Mouse (Mus musculus) granulocyte monocyte progenitor cell, adult 5-6 weeks (primary cell): Measurements from ENCODE around the gene Nup210l. TPM values are rescaled to one million over a fixed set of nuclear protein-coding genes. Genes with fewer than 3 reads are reported as not detected.
"Not testable (repeated sequence)": the region's sequence is repeated elsewhere in the genome, so short reads cannot be mapped to it uniquely, and the experiment has no call there.

Experiments
- ATAC-seq: replicated peaks from 2 replicates; pipeline ENCODE4 v1.8.0; 2016; ENCODE audit warnings: mild to moderate bottlenecking, moderate TSS enrichment, inconsistent platforms; ENCODE audit not compliant: poor library complexity, severe bottlenecking
- total RNA-seq, 2 experiments: library from RNA; stranded (forward) in 1 of 2; stranded (reverse) in 1 of 2; fragments of 200-712, 200-1000 nt in 1 of 2; fragments of >200 nt in 1 of 2; fragmentation: Nextera tagmentation in 1 of 2; gene quantifications; 2 replicates each; pipeline ENCODE4 v1.2.3; 2014 to 2017

Gene Nup210l
- total RNA-seq, 2 experiments from 2014 or later: 0.28 to 0.31 TPM

DNA sequence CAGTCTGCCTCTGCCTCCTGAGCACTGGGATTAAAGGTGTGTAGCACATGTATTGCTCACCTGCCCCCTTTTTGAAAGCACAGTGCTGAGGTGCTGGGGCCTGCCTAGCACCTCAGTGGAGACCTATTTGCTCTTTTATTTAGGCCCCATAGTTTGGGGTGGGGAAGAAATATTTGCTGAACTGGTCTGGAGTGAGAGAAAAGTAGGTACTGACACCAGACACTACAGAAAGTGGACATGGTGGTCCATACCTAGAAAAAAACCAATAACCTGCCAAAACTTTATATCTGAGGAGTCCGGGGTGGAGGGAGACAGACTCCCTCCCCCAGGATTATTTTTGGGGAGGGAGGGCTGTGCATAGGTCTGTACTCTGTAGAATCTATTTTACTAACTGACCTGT, 149.2 kb downstream of the Nup210l start:
- not testable (repeated sequence) for ATAC-seq

GRCm38 (mm10) chr3:90253653-90254418, 149.9 kb downstream of the Nup210l start, which contains the start of gene Crtc2:
TSS of gene Crtc2 (plus strand) at chr3:90254163.
- peak; percentile 94 for ATAC-seq

- ATAC-seq: peak; percentile 46
These were observed 150.7 kb downstream of the Nup210l start for GRCm38 (mm10) chr3:90254419-90255193.

GRCm38 (mm10) chr3:90255194-90255565, 151.2 kb downstream of the Nup210l start:
- ATAC-seq: no peak

DNA sequence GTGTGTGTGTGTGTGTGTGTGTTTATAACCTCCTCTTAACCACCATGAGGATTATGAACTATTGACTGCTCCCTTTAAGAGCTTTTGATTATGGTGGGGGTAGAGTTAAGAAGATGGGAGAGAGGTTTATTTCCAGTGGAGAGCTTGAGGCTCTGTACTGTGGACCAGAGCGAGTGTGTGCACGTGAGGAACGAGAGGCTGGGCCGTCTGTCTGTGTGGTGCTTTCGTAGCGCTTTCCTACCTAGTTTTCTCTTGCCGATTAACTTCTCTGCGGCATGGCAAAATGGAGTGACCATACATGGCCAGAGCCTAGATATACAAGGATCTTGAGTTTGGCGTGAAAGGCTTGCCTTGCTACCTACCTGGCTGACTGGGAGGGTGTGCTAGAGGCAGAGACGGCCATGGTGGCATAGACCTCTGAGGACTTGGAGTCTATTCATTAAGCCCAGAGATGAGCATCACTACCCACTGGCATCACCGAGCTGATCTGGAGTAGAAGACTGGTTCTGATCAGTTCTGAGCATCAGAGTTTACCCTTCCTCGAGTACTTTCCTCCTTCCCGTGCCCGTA, 151.9 kb downstream of the Nup210l start:
- ATAC-seq: no peak

DNA sequence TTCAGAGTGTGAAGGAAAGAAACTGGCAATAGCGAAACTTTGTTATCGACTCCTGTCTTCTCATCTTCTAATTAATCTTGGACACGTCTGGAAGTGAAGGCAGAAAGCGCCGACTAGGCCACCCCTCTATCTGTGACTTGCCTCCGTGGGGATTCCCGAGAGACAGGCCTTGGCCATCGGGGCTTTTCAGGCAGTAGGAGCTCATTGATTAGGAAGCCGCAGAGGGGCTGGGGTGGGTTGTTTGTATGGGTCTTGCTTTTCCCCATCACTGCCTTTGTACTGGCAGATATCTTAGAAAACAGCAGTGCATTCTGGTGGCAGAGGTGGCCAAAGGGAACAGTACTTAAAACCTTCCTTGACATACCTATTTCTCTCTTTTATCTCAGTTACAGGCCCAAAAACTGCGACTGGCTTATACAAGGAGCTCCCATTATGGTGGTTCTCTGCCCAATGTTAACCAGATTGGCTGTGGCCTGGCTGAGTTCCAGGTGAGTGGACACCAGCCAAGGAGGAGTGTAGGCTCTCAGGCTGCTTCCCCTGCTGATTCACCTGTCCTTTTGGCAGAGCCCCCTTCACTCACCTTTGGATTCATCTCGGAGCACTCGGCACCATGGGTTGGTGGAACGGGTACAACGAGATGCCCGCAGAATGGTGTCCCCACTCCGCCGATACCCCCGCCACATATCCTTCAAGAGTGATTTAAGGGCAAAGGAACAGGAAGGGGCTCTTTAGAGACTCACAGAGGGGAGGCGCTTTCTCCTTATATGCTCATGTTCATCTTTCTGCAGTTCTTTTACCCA, 153.0 kb downstream of the Nup210l start:
- no peak for ATAC-seq

DNA sequence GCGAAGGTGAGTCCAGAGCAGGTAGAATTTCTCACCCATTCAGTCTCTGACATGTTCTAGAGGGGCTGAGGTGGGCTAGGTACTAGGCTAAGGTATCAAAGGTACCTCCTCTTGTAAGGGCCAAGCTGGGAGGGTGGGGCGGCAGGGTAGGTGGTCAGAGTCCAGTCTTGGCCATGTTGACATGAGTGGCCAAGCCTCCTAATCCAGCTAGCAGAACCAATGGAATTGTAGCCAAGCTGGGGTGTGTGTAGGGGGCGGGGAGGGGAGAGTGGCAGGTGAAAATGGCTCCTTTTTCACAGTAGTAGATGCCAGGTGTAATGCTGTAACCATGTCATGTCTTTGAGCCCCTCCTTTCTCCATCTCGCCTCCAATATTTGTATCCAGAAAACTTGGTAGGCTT, 154.6 kb downstream of the Nup210l start:
- no peak for ATAC-seq

Other genes starting within 250 kb of the Nup210l start
- gene Il6ra, start 190.9 kb upstream of the Nup210l start, total RNA-seq (2014; fragmentation: Nextera tagmentation): 35.2 and 36.8 TPM in 2 replicates
- gene Il6ra, start 190.9 kb upstream of the Nup210l start, total RNA-seq (2017): 14.7 and 20.8 TPM in 2 replicates
- gene Atp8b2, start 140.6 kb upstream of the Nup210l start, total RNA-seq (2014; fragmentation: Nextera tagmentation): 12.2 and 35.5 TPM in 2 replicates
- gene Atp8b2, start 140.6 kb upstream of the Nup210l start, total RNA-seq (2017): 29.3 and 31.4 TPM in 2 replicates
- gene Hax1, start 105.4 kb upstream of the Nup210l start, total RNA-seq (2014; fragmentation: Nextera tagmentation): 117 and 123 TPM in 2 replicates
- gene Hax1, start 105.4 kb upstream of the Nup210l start, total RNA-seq (2017): 86.2 and 87.3 TPM in 2 replicates
- 35.2 and 45.3 TPM in 2 replicates for gene 4933434E20Rik, start 52.5 kb upstream of the Nup210l start, total RNA-seq (2014; fragmentation: Nextera tagmentation)
- gene 4933434E20Rik, start 52.5 kb upstream of the Nup210l start, total RNA-seq (2017): 49.6 and 63.6 TPM in 2 replicates
- gene Ubap2l, start 51.5 kb upstream of the Nup210l start, total RNA-seq (2014; fragmentation: Nextera tagmentation): 242 and 252 TPM in 2 replicates
- 124 and 135 TPM in 2 replicates for gene Ubap2l, start 51.5 kb upstream of the Nup210l start, total RNA-seq (2017)
- gene Tpm3, start 31.5 kb upstream of the Nup210l start, total RNA-seq (2014; fragmentation: Nextera tagmentation): 529 and 543 TPM in 2 replicates
- 806 and 846 TPM in 2 replicates for gene Tpm3, start 31.5 kb upstream of the Nup210l start, total RNA-seq (2017)
- gene Rps27, start 109.5 kb downstream of the Nup210l start, total RNA-seq (2014; fragmentation: Nextera tagmentation): 6,284 and 6,500 TPM in 2 replicates
- gene Rps27, start 109.5 kb downstream of the Nup210l start, total RNA-seq (2017): 3,798 and 4,186 TPM in 2 replicates
- 1.1 and 1.3 TPM in 2 replicates for gene Rab13, start 109.6 kb downstream of the Nup210l start, total RNA-seq (2014; fragmentation: Nextera tagmentation)
- 0.52 and 3.0 TPM in 2 replicates for gene Rab13, start 109.6 kb downstream of the Nup210l start, total RNA-seq (2017)
- gene Jtb, start 127.5 kb downstream of the Nup210l start, total RNA-seq (2014; fragmentation: Nextera tagmentation): 85.8 and 89.8 TPM in 2 replicates
- 44.6 and 55.5 TPM in 2 replicates for gene Jtb, start 127.5 kb downstream of the Nup210l start, total RNA-seq (2017)
- not detected in 2 replicates for gene Creb3l4, start 139.4 kb downstream of the Nup210l start, total RNA-seq (2014; fragmentation: Nextera tagmentation)
- gene Creb3l4, start 139.4 kb downstream of the Nup210l start, total RNA-seq (2017): not detected in 2 replicates
- 26.6 and 35.3 TPM in 2 replicates for gene Slc39a1, start 144.0 kb downstream of the Nup210l start, total RNA-seq (2014; fragmentation: Nextera tagmentation)
- 36.4 and 36.6 TPM in 2 replicates for gene Slc39a1, start 144.0 kb downstream of the Nup210l start, total RNA-seq (2017)
- 48.1 and 49.5 TPM in 2 replicates for gene Crtc2, start 150.0 kb downstream of the Nup210l start, total RNA-seq (2014; fragmentation: Nextera tagmentation)
- gene Crtc2, start 150.0 kb downstream of the Nup210l start, total RNA-seq (2017): 10.1 and 11.4 TPM in 2 replicates
- gene Dennd4b, start 161.1 kb downstream of the Nup210l start, total RNA-seq (2014; fragmentation: Nextera tagmentation): 28.1 and 37.5 TPM in 2 replicates
- 13.6 and 16.5 TPM in 2 replicates for gene Dennd4b, start 161.1 kb downstream of the Nup210l start, total RNA-seq (2017)
- gene Gatad2b, start 189.0 kb downstream of the Nup210l start, total RNA-seq (2014; fragmentation: Nextera tagmentation): 68.7 and 83.6 TPM in 2 replicates
- gene Gatad2b, start 189.0 kb downstream of the Nup210l start, total RNA-seq (2017): 19.4 and 19.9 TPM in 2 replicates